30 mouse cellular contexts compared by ENCODE assay signal in the genomic region with DNA sequence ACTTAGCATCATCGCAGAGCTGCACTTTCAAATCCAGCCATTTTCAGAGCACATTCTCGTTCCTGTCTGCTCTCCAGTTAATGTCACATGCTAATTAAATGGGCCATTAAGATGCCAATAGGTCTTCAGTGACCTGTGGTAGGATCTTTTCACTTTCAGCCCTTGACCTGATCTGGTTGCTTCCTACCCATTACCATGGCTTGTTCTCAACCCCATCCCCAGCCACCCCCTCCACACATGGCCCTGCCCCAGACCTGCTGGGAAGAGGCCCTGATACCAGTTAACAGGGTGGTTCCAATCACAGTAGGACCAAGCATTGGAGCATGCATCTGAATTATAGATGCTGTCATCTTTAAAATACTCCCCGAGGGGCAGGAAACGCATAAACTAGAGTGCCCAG. TPM values are rescaled to one million over a fixed set of nuclear protein-coding genes. Genes with fewer than 3 reads are reported as not detected.
DNase-seq lines count a peak whose midpoint lies in the region; ATAC-seq lines count a peak whose summit lies in the region.
"Had no signal": no experiment of that assay in that cellular context is flagged by ENCODE, and none has a peak within 500 bp of the region (broad histone marks: within the 10 kb centered on the region; RNA-seq: fewer than 3 reads in every experiment).

No protein-coding gene starts in this region.

- 39% methylated on average over 4 of the region's 4 CpGs for WGBS in kidney, embryonic 15.5 days
- WGBS in neural tube, embryonic 11.5 days, result 65% methylated on average over 4 of the region's 4 CpGs
- WGBS in neural tube, embryonic 15.5 days, result 36% methylated on average over 4 of the region's 4 CpGs
- WGBS in neural tube, embryonic 13.5 days, result 29% methylated on average over 4 of the region's 4 CpGs

- no peaks in the 10 kb centered on the region for H3K27me3 ChIP-seq in kidney, embryonic 15.5 days
- no peaks in the 10 kb centered on the region for H3K27me3 ChIP-seq in neural tube, embryonic 11.5 days (ENCODE audit: control insufficient read depth, insufficient read depth, low read length)
- no peaks in the 10 kb centered on the region for H3K27me3 ChIP-seq in neural tube, embryonic 15.5 days (replicated peaks)
- no peaks in the 10 kb centered on the region for H3K27me3 ChIP-seq in neural tube, embryonic 13.5 days
- H3K27me3 ChIP-seq: embryonic facial prominence, embryonic 12.5 days; embryonic facial prominence, embryonic 15.5 days; forebrain, embryonic 13.5 days; heart, embryonic 12.5 days; heart, embryonic 15.5 days; hindbrain, embryonic 13.5 days had no signal

- DNase-seq in kidney, adult 11 months, result no peak
- no peak for DNase-seq in neural tube, embryonic 11.5 days (ENCODE audit: low spot score)
- peak; percentile 32 for DNase-seq in R1 (ENCODE audit: low read depth, low spot score)
- DNase-seq in layer of hippocampus, postnatal 10 days (ENCODE audit: low spot score in 2 of 2), result no peak
- no peak for DNase-seq in heart, adult 11 months
- DNase-seq: adrenal gland, adult 2 months; adrenal gland, postnatal 14 days; cerebellum, adult 11 months; cerebellum, adult 2 months; cerebellum, adult 9-11 months; cerebellum, postnatal 25 days; gastrocnemius, adult 2 months; gastrocnemius, postnatal 14 days; heart, adult 18-20 months; heart, postnatal 10 days; heart, postnatal 36 days had no signal

- ATAC-seq in kidney, embryonic 15.5 days (replicated peaks; ENCODE audit: low FRiP score), result 0 out of 2 replicates have a peak, but pooled peaks have one; percentile 44
- ATAC-seq in neural tube, embryonic 11.5 days (ENCODE audit: insufficient read depth, low FRiP score, low TSS enrichment), result peak; percentile 35; the same call in 1 of the 2 replicates
- no peak for ATAC-seq in neural tube, embryonic 15.5 days (ENCODE audit: low FRiP score)
- 0 out of 2 replicates have a peak, but pooled peaks have one; percentile 19 for ATAC-seq in neural tube, embryonic 13.5 days (ENCODE audit: low read depth)
- ATAC-seq: CD4-positive, CD25-positive, alpha-beta regulatory T cell, adult 4 months; forebrain, embryonic 13.5 days; forebrain, embryonic 16.5 days; hindbrain, embryonic 16.5 days had no signal

- H3K27ac ChIP-seq in kidney, embryonic 15.5 days, result no peak overlapping the region
- H3K27ac ChIP-seq in neural tube, embryonic 11.5 days (ENCODE audit: low read depth, low read length), result no peak overlapping the region
- no peak overlapping the region for H3K27ac ChIP-seq in neural tube, embryonic 15.5 days (replicated peaks)
- H3K27ac ChIP-seq in neural tube, embryonic 13.5 days (replicated peaks), result no peak overlapping the region
- H3K27ac ChIP-seq: embryonic facial prominence, embryonic 12.5 days; embryonic facial prominence, embryonic 15.5 days; forebrain, embryonic 13.5 days; gastrocnemius, adult 2 months; heart, embryonic 15.5 days; hindbrain, embryonic 10.5 days; hindbrain, embryonic 13.5 days had no signal

- H3K36me3 ChIP-seq in kidney, embryonic 15.5 days, result no peaks in the 10 kb centered on the region
- no peaks in the 10 kb centered on the region for H3K36me3 ChIP-seq in neural tube, embryonic 11.5 days (ENCODE audit: control insufficient read depth, insufficient read depth, low read length)
- no peaks in the 10 kb centered on the region for H3K36me3 ChIP-seq in neural tube, embryonic 15.5 days
- H3K36me3 ChIP-seq in neural tube, embryonic 13.5 days, result no peaks in the 10 kb centered on the region
- H3K36me3 ChIP-seq: embryonic facial prominence, embryonic 12.5 days; embryonic facial prominence, embryonic 15.5 days; heart, embryonic 12.5 days; heart, embryonic 15.5 days; hindbrain, embryonic 10.5 days; hindbrain, embryonic 13.5 days had no signal

- no peak overlapping the region for H3K4me3 ChIP-seq in kidney, embryonic 15.5 days (replicated peaks)
- H3K4me3 ChIP-seq in neural tube, embryonic 11.5 days (ENCODE audit: low read depth, low read length), result no peak overlapping the region
- H3K4me3 ChIP-seq in neural tube, embryonic 15.5 days (replicated peaks), result no peak overlapping the region
- no peak overlapping the region for H3K4me3 ChIP-seq in neural tube, embryonic 13.5 days
- H3K4me3 ChIP-seq: embryonic facial prominence, embryonic 12.5 days; embryonic facial prominence, embryonic 15.5 days; erythroblast, embryonic 14.5 days; forebrain, embryonic 13.5 days; gastrocnemius, adult 2 months; heart, embryonic 12.5 days; heart, embryonic 15.5 days; hindbrain, embryonic 10.5 days; hindbrain, embryonic 13.5 days had no signal

- peaks cover 13% of the 10 kb centered on the region for H3K4me1 ChIP-seq in kidney, embryonic 15.5 days
- no peaks in the 10 kb centered on the region for H3K4me1 ChIP-seq in neural tube, embryonic 11.5 days (ENCODE audit: control insufficient read depth, insufficient read depth, low read length)
- H3K4me1 ChIP-seq in neural tube, embryonic 15.5 days, result peaks cover 16% of the 10 kb centered on the region
- peaks cover 25% of the 10 kb centered on the region for H3K4me1 ChIP-seq in neural tube, embryonic 13.5 days (replicated peaks)
- H3K4me1 ChIP-seq: embryonic facial prominence, embryonic 12.5 days; embryonic facial prominence, embryonic 15.5 days; heart, embryonic 15.5 days had no signal

- no peak overlapping the region for H3K4me2 ChIP-seq in kidney, embryonic 15.5 days
- H3K4me2 ChIP-seq in neural tube, embryonic 11.5 days (ENCODE audit: low read depth), result no peak overlapping the region
- no peak overlapping the region for H3K4me2 ChIP-seq in neural tube, embryonic 15.5 days
- no peak overlapping the region for H3K4me2 ChIP-seq in neural tube, embryonic 13.5 days
- H3K4me2 ChIP-seq: embryonic facial prominence, embryonic 12.5 days; embryonic facial prominence, embryonic 15.5 days; forebrain, embryonic 13.5 days; heart, embryonic 12.5 days; heart, embryonic 15.5 days; hindbrain, embryonic 13.5 days had no signal

- H3K9ac ChIP-seq in kidney, embryonic 15.5 days, result no peak overlapping the region
- H3K9ac ChIP-seq in neural tube, embryonic 11.5 days (ENCODE audit: low read length), result no peak overlapping the region
- no peak overlapping the region for H3K9ac ChIP-seq in neural tube, embryonic 15.5 days (replicated peaks)
- H3K9ac ChIP-seq in neural tube, embryonic 13.5 days, result no peak overlapping the region
- H3K9ac ChIP-seq: embryonic facial prominence, embryonic 12.5 days; embryonic facial prominence, embryonic 15.5 days; forebrain, embryonic 13.5 days; heart, embryonic 12.5 days; heart, embryonic 15.5 days; hindbrain, embryonic 13.5 days had no signal

- H3K9me3 ChIP-seq in kidney, embryonic 15.5 days (replicated peaks), result no peaks in the 10 kb centered on the region
- no peaks in the 10 kb centered on the region for H3K9me3 ChIP-seq in neural tube, embryonic 11.5 days (ENCODE audit: control insufficient read depth, low read length)
- H3K9me3 ChIP-seq in neural tube, embryonic 15.5 days (replicated peaks), result 0 out of 2 replicates have a peak, but pooled peaks cover 2% of the 10 kb centered on the region
- no peaks in the 10 kb centered on the region for H3K9me3 ChIP-seq in neural tube, embryonic 13.5 days
- H3K9me3 ChIP-seq: forebrain, embryonic 13.5 days; heart, embryonic 15.5 days; hindbrain, embryonic 13.5 days had no signal

RNA-seq across cellular contexts. Expression of a gene that starts 30.7 kb away (rescaled TPM):
- 10.0 and 10.4 TPM in 2 replicates for polyA plus RNA-seq in kidney, embryonic 15.5 days (2015; fragmentation: Nextera tagmentation; extraction: Ambion mirVana)
- 2.9 and 3.1 TPM in 2 replicates for polyA plus RNA-seq in neural tube, embryonic 11.5 days (2014; fragmentation: Nextera tagmentation; extraction: Ambion mirVana)
- polyA plus RNA-seq in neural tube, embryonic 15.5 days (2015; fragmentation: Nextera tagmentation; extraction: Ambion mirVana), result 2.2 and 4.6 TPM in 2 replicates
- 1.1 TPM in 2 replicates for polyA plus RNA-seq in neural tube, embryonic 13.5 days (2015; fragmentation: Nextera tagmentation; extraction: Ambion mirVana)
- total RNA-seq in layer of hippocampus, postnatal 10 days (2021), result 1 to 10 TPM in 1 of 2 experiments, under 1 TPM in 1; 0.98 to 1.1 TPM
